Mouse (Mus musculus): ENCODE measurements around the gene Skida1. TPM values are rescaled to one million over a fixed set of nuclear protein-coding genes. Genes with fewer than 3 reads are reported as not detected.

Skida1 gene
- total and polyA plus RNA-seq, 3 experiments = 0.20 to 33.3 (median 2.0) TPM

DNA sequence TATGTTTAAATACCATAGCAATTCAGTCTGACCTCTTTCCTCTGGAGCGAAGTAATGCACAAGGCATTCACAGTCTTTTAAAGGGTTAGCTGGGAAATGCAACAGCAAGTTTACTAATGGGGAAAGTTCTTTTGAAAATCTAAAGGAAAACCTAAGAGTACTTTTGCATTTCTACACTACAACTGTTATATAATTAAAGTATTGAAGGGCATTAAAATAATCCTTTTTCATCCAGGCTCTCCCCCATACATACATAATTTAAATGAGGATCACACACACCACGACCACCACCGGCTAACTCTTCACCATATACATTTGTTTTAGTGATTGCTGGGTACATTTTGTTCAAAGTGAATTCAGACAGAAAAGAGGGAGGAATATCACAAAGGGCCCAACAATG, 3.7 kb upstream of the Skida1 start:
- no peaks in the 10 kb centered on the region for H3K36me3 ChIP-seq (replicated peaks)
- no peaks in the 10 kb centered on the region for H3K9me3 ChIP-seq (replicated peaks)
- peaks cover 37% of the 10 kb centered on the region for H3K4me1 ChIP-seq (ENCODE audit: insufficient read depth, low read depth, low read length)
- TF ChIP-seq POLR2AphosphoS5 (IDR thresholded peaks at IDR 0.05; ENCODE audit: insufficient replicate concordance, low read depth, low read length) = no peak
- no peak for TF ChIP-seq TAL1 (conservative IDR thresholded peaks at IDR 0.05; ENCODE audit: low read depth, low read length)
- TF ChIP-seq GATA2 (IDR thresholded peaks at IDR 0.05; ENCODE audit: borderline replicate concordance, low read depth, low read length) = no peak
- TF ChIP-seq CTCF (IDR thresholded peaks at IDR 0.05; ENCODE audit: low read depth, low read length) = no peak
- no peak for TF ChIP-seq GATA1 (IDR thresholded peaks at IDR 0.05; ENCODE audit: borderline replicate concordance, low read length)
- ATAC-seq (ENCODE audit: extremely low read depth, insufficient number of reproducible peaks, low FRiP score, poor library complexity, severe bottlenecking) (no peak), DNase-seq (ENCODE audit: low spot score) (no peak)
- no peak overlapping the region for H3K4me3 ChIP-seq (ENCODE audit: low read depth, low read length)
- peaks cover 6% of the 10 kb centered on the region for H3K27me3 ChIP-seq (ENCODE audit: insufficient read depth, low read length)

DNA sequence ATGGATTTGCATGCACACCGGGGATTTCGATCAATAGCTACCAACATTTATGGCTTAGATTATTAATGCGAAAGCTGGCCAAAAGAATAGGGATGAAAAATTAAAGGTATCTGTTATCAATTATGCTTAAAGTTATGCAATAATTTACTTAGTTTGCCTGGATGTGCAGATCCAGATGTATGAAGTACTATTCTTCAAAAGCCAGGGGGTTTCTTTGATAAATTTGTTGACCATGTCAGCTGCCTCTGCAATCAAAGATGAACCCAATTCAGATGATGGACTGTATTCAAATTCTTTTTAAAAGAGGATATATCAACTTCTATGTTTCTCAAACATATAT, 3.0 kb upstream of the Skida1 start:
- peaks cover 40% of the 10 kb centered on the region for H3K4me1 ChIP-seq (ENCODE audit: insufficient read depth, low read depth, low read length)
- H3K36me3 ChIP-seq (replicated peaks) = no peaks in the 10 kb centered on the region
- ATAC-seq (ENCODE audit: extremely low read depth, insufficient number of reproducible peaks, low FRiP score, poor library complexity, severe bottlenecking) = no peak
- peaks cover 11% of the 10 kb centered on the region for H3K27me3 ChIP-seq (ENCODE audit: insufficient read depth, low read length)
- no peak for TF ChIP-seq GATA1 (IDR thresholded peaks at IDR 0.05; ENCODE audit: borderline replicate concordance, low read length)
- TF ChIP-seq CTCF (IDR thresholded peaks at IDR 0.05; ENCODE audit: low read depth, low read length) = no peak
- TF ChIP-seq TAL1 (conservative IDR thresholded peaks at IDR 0.05; ENCODE audit: low read depth, low read length) = no peak
- TF ChIP-seq POLR2AphosphoS5 (IDR thresholded peaks at IDR 0.05; ENCODE audit: insufficient replicate concordance, low read depth, low read length) = no peak
- no peak for TF ChIP-seq GATA2 (IDR thresholded peaks at IDR 0.05; ENCODE audit: borderline replicate concordance, low read depth, low read length)
- DNase-seq (ENCODE audit: low spot score) = no peak
- no peaks in the 10 kb centered on the region for H3K9me3 ChIP-seq (replicated peaks)
- no peak overlapping the region for H3K4me3 ChIP-seq (ENCODE audit: low read depth, low read length)

DNA sequence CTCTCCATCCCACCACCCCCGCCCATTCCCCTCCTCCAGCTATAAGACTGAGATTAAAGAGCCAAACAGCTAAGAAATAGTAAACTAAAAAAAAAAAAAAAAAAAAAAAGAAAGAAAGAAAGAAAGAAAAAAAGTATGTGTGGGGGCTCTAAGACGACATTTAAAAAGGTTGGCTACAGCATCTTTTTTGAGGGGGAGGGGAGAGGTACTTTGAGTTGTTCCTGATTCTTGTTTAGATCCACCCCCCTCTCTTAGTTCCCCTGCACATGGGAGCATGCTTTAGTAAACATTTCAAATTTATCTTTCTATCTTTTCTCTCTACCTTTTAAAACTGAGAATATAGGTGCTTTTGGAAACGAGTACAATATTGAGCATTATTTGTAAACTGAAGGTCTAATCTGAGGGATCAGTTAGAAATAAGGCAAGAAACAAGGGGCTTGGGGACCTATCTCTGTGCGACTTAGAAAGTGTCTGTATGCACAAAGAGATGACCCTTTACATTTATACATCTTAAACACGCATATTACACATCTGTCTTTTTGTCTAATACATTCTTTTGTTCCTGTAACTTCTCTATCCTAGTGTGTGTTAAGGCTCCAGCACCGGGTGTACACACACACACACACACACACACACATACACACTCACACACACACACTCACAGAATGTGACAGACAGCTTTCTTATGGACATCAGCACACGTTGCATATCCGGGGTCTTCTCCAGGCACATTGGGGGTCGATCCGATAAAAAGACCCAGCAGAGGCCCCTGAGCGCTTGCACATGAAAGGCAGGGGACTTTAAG, 2.4 kb upstream of the Skida1 start:
- ATAC-seq (ENCODE audit: extremely low read depth, insufficient number of reproducible peaks, low FRiP score, poor library complexity, severe bottlenecking) = no peak
- H3K27me3 ChIP-seq (ENCODE audit: insufficient read depth, low read length) = peaks cover 17% of the 10 kb centered on the region
- no peak overlapping the region for H3K4me3 ChIP-seq (ENCODE audit: low read depth, low read length)
- DNase-seq (ENCODE audit: low spot score) = no peak
- H3K9me3 ChIP-seq (replicated peaks) = no peaks in the 10 kb centered on the region
- H3K4me1 ChIP-seq (ENCODE audit: insufficient read depth, low read depth, low read length) = peaks cover 46% of the 10 kb centered on the region
- no peaks in the 10 kb centered on the region for H3K36me3 ChIP-seq (replicated peaks)
- TF ChIP-seq CTCF (IDR thresholded peaks at IDR 0.05; ENCODE audit: low read depth, low read length) (no peak), TAL1 (conservative IDR thresholded peaks at IDR 0.05; ENCODE audit: low read depth, low read length) (no peak), GATA2 (IDR thresholded peaks at IDR 0.05; ENCODE audit: borderline replicate concordance, low read depth, low read length) (no peak), POLR2AphosphoS5 (IDR thresholded peaks at IDR 0.05; ENCODE audit: insufficient replicate concordance, low read depth, low read length) (no peak), GATA1 (IDR thresholded peaks at IDR 0.05; ENCODE audit: borderline replicate concordance, low read length) (no peak)

DNA sequence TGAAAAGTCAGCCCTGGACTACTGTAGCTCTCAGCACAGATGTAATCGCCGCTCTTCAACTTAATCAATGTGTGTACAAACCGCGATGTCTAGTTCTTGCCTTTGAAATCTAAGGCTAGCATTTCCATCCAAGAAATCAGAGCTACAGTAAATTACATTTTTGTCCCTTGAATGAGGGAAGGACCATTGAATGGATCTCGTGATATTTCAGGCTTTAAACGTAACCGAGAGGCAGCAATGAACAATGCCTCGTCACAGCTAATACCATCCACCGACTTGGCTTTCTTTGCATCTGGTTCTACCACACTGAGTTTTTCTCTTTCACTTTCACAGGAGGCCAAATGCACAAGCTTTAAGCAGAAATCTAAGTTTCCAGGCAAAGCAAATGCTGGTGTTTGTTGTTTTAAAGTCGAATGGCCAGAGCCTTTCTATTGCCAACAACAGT, 1.7 kb upstream of the Skida1 start:
- Histone ChIP-seq H3K4me1 (ENCODE audit: insufficient read depth, low read depth, low read length) (peaks cover 50% of the 10 kb centered on the region), H3K27me3 (ENCODE audit: insufficient read depth, low read length) (peaks cover 23% of the 10 kb centered on the region), H3K36me3 (replicated peaks) (no peaks in the 10 kb centered on the region), H3K9me3 (replicated peaks) (no peaks in the 10 kb centered on the region), H3K4me3 (ENCODE audit: low read depth, low read length) (no peak overlapping the region; the same call in 1 of the 2 replicates)
- no peak for ATAC-seq (ENCODE audit: extremely low read depth, insufficient number of reproducible peaks, low FRiP score, poor library complexity, severe bottlenecking)
- no peak for DNase-seq (ENCODE audit: low spot score)
- TF ChIP-seq TAL1 (conservative IDR thresholded peaks at IDR 0.05; ENCODE audit: low read depth, low read length) (no peak), GATA2 (IDR thresholded peaks at IDR 0.05; ENCODE audit: borderline replicate concordance, low read depth, low read length) (no peak), GATA1 (IDR thresholded peaks at IDR 0.05; ENCODE audit: borderline replicate concordance, low read length) (no peak), CTCF (IDR thresholded peaks at IDR 0.05; ENCODE audit: low read depth, low read length) (no peak), POLR2AphosphoS5 (IDR thresholded peaks at IDR 0.05; ENCODE audit: insufficient replicate concordance, low read depth, low read length) (no peak)

GRCm38 (mm10) chr2:18050018-18050417, 1.2 kb upstream of the Skida1 start:
- DNase-seq (ENCODE audit: low spot score) = no peak
- no peak for ATAC-seq (ENCODE audit: extremely low read depth, insufficient number of reproducible peaks, low FRiP score, poor library complexity, severe bottlenecking)
- Histone ChIP-seq H3K4me1 (ENCODE audit: insufficient read depth, low read depth, low read length) (peaks cover 44% of the 10 kb centered on the region), H3K36me3 (replicated peaks) (no peaks in the 10 kb centered on the region), H3K4me3 (ENCODE audit: low read depth, low read length) (no peak overlapping the region), H3K9me3 (replicated peaks) (no peaks in the 10 kb centered on the region), H3K27me3 (ENCODE audit: insufficient read depth, low read length) (peaks cover 25% of the 10 kb centered on the region)
- TF ChIP-seq TAL1 (conservative IDR thresholded peaks at IDR 0.05; ENCODE audit: low read depth, low read length) = no peak
- TF ChIP-seq POLR2AphosphoS5 (IDR thresholded peaks at IDR 0.05; ENCODE audit: insufficient replicate concordance, low read depth, low read length) = no peak
- no peak for TF ChIP-seq GATA1 (IDR thresholded peaks at IDR 0.05; ENCODE audit: borderline replicate concordance, low read length)
- TF ChIP-seq GATA2 (IDR thresholded peaks at IDR 0.05; ENCODE audit: borderline replicate concordance, low read depth, low read length) = no peak
- TF ChIP-seq CTCF (IDR thresholded peaks at IDR 0.05; ENCODE audit: low read depth, low read length) = no peak

- Histone ChIP-seq H3K4me3 (ENCODE audit: low read depth, low read length) (no peak overlapping the region), H3K27me3 (ENCODE audit: insufficient read depth, low read length) (peaks cover 29% of the 10 kb centered on the region), H3K36me3 (replicated peaks) (no peaks in the 10 kb centered on the region), H3K4me1 (ENCODE audit: insufficient read depth, low read depth, low read length) (peaks cover 43% of the 10 kb centered on the region), H3K9me3 (replicated peaks) (no peaks in the 10 kb centered on the region)
- TF ChIP-seq TAL1 (conservative IDR thresholded peaks at IDR 0.05; ENCODE audit: low read depth, low read length) (no peak), GATA2 (IDR thresholded peaks at IDR 0.05; ENCODE audit: borderline replicate concordance, low read depth, low read length) (no peak)
- ATAC-seq (ENCODE audit: extremely low read depth, insufficient number of reproducible peaks, low FRiP score, poor library complexity, severe bottlenecking) = no peak
- no peak for DNase-seq (ENCODE audit: low spot score)
These were observed 499 bp upstream of the Skida1 start for GRCm38 (mm10) chr2:18049279-18049821.

Measured in G1E (cell line).